Mouse (Mus musculus): ENCODE results near the gene Hat1.

DNA sequence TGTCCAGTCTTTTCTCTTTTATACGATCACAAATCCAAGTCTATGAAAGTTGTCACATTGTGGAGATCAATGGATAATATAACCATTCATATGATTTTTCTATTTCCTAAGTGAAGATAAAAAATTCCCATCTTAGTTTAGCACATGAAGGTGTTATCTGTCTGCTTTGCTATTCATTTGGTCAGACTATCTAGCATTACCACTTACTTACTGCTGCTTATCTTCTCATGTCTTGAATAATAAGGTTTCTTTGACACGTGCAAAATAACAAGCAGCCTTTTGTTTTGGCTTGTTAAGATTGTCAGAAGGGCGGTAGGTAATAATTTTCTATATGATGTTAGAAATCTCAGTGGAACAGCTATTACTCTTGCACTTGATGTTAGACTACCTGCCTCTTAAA is 30.6 kb downstream of the Hat1 start:
- TF ChIP-seq POLR2A (IDR thresholded peaks at IDR 0.05; ENCODE audit: borderline replicate concordance, extremely low read depth, low read depth, low read length) (no peak), CTCF (IDR thresholded peaks at IDR 0.05; ENCODE audit: insufficient read depth, low read length) (no peak)
